Mouse (Mus musculus): ENCODE results near the gene Cdh13.

Cdh13 gene

DNA sequence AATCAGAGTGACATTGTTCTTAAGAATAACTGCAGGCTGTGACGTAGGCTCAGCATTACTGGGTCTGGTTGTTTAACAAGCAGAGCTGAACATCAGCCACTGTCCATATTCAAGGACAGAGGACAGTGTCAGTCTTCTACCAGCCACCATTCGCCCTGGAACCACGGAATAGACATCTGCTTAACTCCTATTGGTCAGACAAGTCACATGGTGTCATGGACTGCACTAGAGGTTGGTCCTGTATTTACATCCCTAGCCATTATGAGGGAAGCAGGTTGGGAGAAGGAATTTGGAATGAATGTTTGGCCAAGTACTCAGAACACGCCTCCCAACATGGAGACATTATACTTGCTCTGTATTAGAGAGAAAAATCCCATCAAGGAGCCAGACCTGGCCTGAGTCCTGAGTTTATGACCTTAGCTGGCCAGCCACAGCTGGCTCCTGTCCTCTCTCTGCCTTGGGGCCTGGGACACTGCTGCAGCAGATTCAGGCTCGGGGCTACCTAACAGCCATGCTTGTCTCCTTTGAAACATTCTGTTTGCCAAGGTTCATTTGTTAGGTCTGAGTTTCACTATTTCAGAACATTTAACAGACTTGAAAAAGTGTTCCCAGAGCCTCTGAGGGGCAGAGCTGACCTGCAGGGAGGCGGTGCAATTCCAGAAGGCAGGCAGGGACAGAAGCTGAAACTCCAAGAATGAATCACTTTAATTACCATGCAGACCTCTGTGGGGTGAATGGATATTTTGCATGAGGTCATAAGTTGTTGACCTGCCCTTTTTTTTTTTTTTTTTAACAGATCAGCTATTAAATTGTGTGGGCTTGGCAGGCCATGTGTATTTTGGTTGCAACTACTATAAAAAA, 282.6 kb downstream of the Cdh13 start:
- no peak for DNase-seq (ENCODE audit: low spot score in 2 of 2)

DNA sequence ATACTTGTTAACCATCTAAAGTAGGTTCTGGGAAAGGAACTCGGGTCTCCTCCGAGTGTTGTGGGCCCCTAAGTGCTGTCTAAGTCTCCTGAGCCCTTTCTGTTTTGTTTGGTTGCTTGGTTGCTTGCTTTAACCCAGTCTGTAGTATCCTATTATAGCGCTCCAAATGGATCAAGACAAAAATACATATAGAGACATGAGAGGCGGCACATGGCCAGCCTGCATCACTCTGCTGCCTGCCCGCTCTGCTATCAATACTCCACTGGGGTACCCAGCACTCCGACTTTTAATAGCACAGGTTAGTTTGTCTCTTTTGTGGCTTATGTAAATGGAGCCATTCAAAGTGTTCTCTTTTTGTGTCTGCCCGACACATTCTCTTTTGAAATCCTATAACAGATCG, 285.8 kb downstream of the Cdh13 start:
- no peak for DNase-seq (ENCODE audit: low spot score in 2 of 2)

DNA sequence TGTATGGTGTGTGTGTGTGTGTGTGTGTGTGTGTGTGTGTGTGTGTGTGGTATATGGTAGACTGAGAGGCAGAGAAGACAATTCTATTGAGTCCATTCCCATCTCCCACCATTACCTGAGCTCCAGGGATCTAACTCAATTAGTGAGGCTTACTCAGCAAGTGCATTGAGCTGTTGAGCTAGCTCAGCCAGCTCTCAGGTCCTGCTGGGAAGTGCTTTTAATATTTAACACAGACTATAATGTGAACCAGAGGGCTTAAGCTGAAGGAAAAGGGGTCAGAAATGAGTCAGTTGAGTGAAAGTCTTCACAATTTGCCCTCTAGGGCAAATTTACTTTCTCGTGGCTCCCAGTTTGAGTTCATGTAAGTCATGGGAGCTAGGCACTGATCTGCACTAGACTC, 297.7 kb downstream of the Cdh13 start:
- no peak for DNase-seq (ENCODE audit: low spot score in 2 of 2)

DNA sequence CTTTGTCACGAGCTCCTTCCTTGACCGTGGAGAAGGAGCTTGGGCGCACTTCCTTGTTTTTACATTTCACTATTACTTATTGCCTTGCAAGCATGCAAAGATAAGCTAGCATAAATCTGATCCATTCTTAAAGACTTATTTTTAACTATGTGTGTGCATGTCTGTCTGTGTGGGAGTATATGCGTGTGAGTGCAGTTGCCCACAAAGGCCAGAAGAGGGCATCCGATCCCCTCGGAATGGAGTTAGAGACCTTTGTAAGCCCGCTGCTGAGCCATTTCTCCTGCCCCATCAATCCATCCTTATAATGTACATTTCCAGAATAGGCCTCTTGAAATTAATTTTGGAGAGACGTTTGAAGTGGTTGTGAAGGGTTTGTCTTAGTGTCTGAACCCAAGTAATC, 298.7 kb downstream of the Cdh13 start:
- no peak for DNase-seq (ENCODE audit: low spot score in 2 of 2)

GRCm38 (mm10) chr8:118587981-118588380, 304.4 kb downstream of the Cdh13 start:
- peak; percentile 23 to 48 for DNase-seq (ENCODE audit: low spot score in 2 of 2)

GRCm38 (mm10) chr8:118596816-118597215, 313.3 kb downstream of the Cdh13 start:
- DNase-seq (ENCODE audit: low spot score in 2 of 2): no peak

GRCm38 (mm10) chr8:118601376-118601775, 317.8 kb downstream of the Cdh13 start:
- DNase-seq (ENCODE audit: low spot score in 2 of 2): no peak

- no peak for DNase-seq (ENCODE audit: low spot score in 2 of 2)
Measured at GRCm38 (mm10) chr8:118602074-118602473, 318.5 kb downstream of the Cdh13 start.

DNA sequence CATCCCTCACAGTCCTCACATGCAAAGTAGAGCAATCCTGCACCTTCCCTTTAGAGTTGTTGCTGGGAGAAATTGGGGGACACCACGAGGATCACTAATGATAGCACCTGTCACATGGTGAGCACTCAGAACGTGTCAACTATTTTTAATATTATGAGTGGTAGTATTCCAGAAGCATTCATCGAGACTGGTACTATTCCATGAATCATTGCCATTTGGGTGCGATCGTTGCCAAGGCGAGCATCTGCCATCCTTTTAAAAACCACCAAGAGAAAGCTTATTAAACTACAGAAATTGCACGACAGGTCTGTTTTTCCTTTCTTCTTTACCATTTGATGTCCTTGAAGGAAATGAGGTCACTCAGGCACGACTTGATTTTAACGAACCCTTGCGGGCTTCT, 328.0 kb downstream of the Cdh13 start:
- no peak for DNase-seq (ENCODE audit: low spot score in 2 of 2)

DNA sequence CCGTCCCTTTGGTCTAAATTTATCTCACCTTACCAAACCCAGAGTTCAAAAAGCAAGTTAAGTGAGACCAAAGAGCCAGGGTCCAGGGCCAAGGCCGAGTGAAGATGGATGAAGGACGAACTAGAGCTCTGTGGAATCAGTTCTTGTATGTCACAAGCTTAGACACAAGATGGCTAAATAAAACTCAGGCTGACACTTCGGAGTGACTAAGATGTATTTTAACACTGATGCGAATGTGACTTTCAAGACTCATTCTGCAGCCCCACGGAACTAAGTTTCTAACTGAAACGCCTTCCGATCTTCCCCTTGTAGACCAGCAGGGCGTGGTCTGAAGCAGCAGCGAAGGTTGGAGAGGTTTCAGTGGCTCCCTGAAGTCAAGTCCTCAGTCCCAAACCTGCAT, 334.7 kb downstream of the Cdh13 start:
- DNase-seq (ENCODE audit: low spot score in 2 of 2): no peak

GRCm38 (mm10) chr8:118626425-118626824, 342.9 kb downstream of the Cdh13 start:
- no peak for DNase-seq (ENCODE audit: low spot score in 2 of 2)

DNA sequence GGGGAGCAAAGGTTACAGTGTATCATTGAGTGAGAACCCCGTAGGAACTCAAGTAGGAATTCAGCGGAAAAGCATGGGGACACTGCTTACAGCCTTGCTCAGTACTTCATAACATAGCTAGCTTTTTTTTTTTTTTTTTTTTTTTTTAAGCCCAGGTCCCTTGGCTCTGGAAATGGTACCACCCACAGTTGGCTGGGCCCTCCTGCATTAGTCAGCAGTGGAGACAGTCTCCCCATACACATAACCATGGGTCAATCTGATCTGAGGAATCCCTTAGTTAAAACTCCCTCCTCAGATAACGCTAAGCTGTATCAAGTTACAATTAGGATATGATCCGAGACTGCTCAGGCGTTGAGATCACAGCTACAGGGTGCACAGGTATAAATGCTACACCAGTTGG, 344.2 kb downstream of the Cdh13 start:
- no peak for DNase-seq (ENCODE audit: low spot score in 2 of 2)

DNA sequence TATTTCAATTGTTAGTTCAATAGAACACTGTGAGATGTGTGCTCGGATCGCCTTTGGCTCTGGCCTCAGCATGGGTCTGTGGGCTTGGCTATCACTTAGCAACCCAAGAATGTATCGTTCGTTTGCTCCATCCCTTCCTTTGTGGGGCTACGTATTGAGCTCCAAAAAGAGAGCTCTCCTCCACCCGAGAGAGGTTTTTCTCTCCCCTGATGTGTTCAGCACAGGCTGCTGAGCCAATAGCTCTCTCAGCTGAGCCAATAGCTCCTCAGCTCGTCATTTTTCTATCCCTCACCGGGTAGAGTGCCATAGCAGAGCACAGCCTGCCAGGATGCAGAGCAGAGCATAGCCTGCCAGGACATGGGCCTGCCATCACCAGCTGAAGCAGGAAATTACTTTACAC, 345.2 kb downstream of the Cdh13 start:
- DNase-seq (ENCODE audit: low spot score in 2 of 2): no peak

DNA sequence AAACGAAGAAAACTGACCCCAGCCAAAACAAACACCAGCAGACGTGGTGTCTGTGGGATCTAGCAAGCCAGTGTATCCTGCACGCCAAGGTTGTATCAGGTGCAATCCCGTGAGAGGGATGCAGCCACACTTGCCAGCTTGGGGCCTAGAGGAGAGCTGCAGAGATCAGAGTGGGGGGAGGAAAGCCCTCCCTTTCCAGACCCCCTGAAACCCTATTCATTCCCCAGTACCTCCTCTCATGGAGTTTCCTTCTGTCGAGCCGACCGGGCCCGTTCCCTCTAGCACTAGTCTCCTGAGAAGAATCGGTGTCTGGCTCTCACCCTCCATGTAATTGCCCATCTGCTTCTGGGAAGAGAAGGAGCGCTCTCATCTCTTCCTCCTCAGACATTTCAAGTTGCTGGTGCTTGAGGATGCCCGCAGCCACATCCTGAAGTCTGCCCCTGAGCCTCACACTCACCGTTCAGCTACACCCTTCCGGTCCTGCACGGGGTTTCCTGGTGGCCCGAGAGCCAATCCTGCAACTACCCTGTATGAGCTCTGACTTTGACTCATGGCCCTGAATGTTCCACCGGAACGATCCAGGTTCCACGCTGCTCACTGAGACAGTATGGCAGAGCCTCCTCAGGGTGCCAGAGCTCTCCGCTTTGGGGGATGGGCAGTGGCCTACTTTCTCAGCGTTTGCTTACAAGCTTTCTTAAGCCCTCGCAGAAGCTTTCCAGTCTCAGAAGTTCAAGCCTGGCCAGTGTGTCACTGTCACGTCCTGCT, 351.9 kb downstream of the Cdh13 start:
- no peak for DNase-seq (ENCODE audit: low spot score in 2 of 2)

- DNase-seq (ENCODE audit: low spot score in 2 of 2): peak; percentile 28 to 30
Measured at GRCm38 (mm10) chr8:118639606-118640005, 356.1 kb downstream of the Cdh13 start.

- no peak for DNase-seq (ENCODE audit: low spot score in 2 of 2)
Measured at GRCm38 (mm10) chr8:118641799-118642198, 358.3 kb downstream of the Cdh13 start.

DNA sequence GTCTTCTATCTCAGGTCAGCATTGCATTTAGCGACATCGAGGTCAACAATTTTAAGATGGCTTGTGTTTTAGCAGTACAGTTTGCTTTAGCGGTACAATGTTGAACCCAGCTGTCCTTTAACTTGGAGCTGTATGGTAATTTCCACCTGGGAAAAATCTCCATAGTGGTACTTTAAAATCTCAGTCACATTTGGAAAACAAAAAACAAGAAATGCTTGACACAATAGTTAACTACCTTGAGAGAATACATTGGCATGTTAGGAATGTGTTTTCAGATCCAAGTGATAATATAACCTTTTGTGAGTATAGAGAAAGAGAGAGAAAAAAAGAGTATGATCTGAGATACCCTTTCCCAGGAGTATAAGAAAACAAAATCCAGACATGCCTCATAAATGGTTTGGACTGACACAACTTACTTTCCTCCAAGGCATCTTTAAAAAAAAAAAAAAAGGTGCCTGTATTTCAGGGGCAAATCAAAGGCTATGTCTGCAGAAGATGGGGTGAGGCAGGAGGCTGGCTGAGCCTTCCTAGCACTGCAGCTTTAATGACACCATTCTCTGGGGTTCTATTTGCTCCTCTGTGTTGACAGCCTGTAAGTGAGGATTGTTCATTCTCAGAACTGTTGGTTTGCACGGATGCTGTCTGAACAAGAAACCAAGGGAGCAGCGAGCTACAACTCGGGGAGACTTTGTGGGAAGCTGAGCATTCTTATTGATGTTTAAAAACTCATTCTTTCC, 365.4 kb downstream of the Cdh13 start:
- no peak for DNase-seq (ENCODE audit: low spot score in 2 of 2)

DNA sequence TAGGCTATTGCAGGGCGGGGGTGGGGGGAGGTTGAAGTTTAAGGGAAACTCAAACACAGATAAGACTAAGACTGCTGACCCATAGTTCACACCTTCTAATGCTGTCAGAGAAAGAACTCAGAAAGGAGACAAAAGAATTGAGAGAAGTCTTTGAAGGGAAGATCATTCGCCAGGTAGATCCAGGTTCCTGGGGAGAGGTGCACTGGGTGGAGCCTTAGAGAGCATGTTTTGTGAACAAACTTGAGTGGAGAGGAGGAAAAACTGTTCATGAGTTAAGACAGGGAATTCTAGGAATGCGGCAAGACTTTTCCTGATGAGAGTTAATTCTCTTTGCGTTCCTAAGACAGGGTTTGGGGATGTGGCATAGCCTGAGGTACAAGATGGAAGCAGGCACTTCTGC, 366.4 kb downstream of the Cdh13 start:
- DNase-seq (ENCODE audit: low spot score in 2 of 2): no peak

DNA sequence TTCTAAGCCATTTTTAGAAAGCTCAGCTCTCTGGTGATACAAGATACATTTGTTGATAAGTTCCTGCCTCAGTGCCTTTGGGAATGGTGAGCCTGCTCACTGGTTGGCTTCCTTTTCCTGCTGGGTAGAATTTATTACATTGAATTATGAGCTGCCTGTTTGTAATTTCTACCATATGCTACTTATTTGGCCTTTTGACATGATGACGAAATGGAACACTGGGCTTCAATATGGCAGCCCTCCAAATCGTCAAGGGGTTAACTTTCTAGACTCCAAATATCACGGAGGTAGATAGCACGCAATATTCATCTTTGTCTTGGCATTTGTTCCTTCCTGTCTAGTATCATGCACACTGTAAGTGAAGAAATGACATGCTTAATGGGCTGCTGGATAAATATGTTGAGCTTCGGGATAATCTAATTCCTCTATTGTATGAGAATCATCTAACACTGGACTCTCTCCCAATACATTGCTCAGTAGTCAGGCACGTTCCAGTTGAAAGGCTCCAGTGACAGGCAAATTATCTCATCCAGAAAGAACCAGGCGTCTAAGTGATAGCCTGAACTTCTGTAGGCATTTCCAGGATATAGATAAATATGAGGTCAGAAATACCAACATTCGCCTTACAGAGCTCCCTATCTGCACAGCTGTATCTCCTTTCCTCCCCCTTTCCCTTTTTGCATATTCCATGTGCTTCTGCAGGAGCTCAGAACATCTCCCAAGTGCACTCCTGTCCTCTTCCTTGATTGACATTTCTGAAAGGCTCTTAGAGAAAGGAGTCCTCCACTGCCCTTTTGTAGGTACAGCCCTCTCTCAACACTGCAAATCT, 378.7 kb downstream of the Cdh13 start:
- no peak for DNase-seq (ENCODE audit: low spot score in 2 of 2)

DNA sequence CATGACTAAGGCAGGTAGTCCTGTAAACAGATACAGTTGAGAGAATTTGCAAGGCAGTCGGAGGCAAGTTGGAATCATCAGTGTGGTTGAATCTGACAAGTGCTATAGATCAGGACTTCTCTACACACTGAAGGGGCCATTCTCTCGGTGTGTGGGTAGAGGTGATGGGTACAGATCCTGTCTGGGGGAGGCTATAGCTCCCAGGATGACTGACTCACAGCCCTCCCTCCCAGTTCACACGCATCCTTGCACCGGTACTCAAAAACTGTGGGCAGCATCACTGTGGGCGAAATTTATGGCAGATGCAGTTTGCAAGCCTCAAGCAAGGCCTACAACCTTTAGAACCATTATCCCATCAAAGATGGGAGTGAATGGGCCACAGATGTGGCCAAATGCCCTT, 381.5 kb downstream of the Cdh13 start:
- DNase-seq (ENCODE audit: low spot score in 2 of 2): no peak

DNA sequence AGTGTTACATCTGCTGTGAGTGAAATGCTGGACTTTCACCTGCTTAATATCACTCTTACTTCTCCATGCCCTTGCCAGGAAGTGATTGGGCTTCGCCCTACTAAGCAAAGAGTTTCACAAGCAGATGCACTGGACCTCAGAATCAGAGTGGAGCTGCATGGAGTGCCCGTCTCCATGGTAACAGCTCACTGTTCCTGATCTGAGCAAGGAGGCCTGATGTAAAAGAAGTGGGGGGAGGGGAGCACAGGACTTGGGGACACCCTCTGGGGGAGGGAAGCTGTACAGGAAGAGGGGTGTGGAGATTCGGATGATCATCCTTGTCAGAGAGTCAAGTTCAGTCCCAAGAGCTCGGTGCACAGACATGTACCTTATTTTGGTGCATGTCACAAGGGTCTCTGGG, 384.2 kb downstream of the Cdh13 start:
- no peak for DNase-seq (ENCODE audit: low spot score in 2 of 2)

DNA sequence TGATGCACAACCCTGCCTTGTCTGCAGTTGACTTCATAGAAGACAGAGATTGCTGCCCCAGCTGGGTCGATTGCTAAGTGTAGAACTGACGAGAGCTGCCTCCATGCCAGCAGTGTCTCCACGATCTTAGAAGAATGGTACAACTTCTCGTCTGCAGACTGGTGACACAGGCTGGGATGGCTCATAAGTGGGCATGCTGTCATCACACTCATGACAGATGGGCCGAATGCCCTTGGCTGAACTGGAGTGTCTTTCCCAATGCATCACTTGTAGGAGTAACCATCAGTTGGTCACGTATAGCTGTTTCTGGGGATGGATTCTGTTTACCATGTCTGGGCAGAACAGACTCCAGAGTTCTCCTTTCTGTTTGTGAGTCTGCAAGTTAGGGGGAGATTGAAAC, 392.7 kb downstream of the Cdh13 start:
- no peak for DNase-seq (ENCODE audit: low spot score in 2 of 2)

Data from heart, adult 9 months (tissue).